Mouse (Mus musculus) testis, adult 2 months (tissue): ENCODE data around the gene Sbf1. TPM values are rescaled to one million over a fixed set of nuclear protein-coding genes. Genes with fewer than 3 reads are reported as not detected.
A peak's percentile ranks its signal among the peaks of the same experiment; 100 is the strongest.

Source experiments
- H3K27ac ChIP-seq: fragments of 200-500 bp; 2 replicates; pipeline ENCODE4 v1.5.1; 2012; ENCODE audit warnings: low read depth, low read length; ENCODE audit not compliant: control insufficient read depth, insufficient read depth
- H3K27me3 ChIP-seq: fragments of 200-500 bp; 2 replicates; pipeline ENCODE4 v1.6.1; 2012; ENCODE audit warnings: mild to moderate bottlenecking, low read length, moderate library complexity; ENCODE audit not compliant: control insufficient read depth, insufficient read depth
- H3K36me3 ChIP-seq: fragments of 200-500 bp; 2 replicates; pipeline ENCODE4 v1.6.1; 2012; ENCODE audit warnings: mild to moderate bottlenecking, low read length; ENCODE audit not compliant: control insufficient read depth, insufficient read depth
- H3K4me1 ChIP-seq: fragments of 200-500 bp; 2 replicates; pipeline ENCODE4 v1.6.1; 2012; ENCODE audit warnings: low read length; ENCODE audit not compliant: control insufficient read depth, insufficient read depth
- H3K4me3 ChIP-seq: fragments of 200-500 bp; 2 replicates; pipeline ENCODE4 v1.5.1; 2012; ENCODE audit warnings: low read depth, mild to moderate bottlenecking, low read length, moderate library complexity, mixed read lengths; ENCODE audit not compliant: control insufficient read depth
- CTCF ChIP-seq: fragments of 200-500 bp; IDR thresholded peaks from 2 replicates; pipeline ENCODE4 v1.5.1; 2012; ENCODE audit warnings: low read depth, mild to moderate bottlenecking, inconsistent platforms, low read length, moderate library complexity; ENCODE audit not compliant: control insufficient read depth, insufficient read depth, insufficient replicate concordance
- POLR2A ChIP-seq: fragments of 200-500 bp; IDR thresholded peaks from 2 replicates; pipeline ENCODE4 v1.6.1; 2012; ENCODE audit warnings: low read depth, mild to moderate bottlenecking, inconsistent platforms, low read length, moderate library complexity; ENCODE audit not compliant: control insufficient read depth
- polyA plus RNA-seq: library from polyadenylated mRNA; depleted of rRNA; stranded (reverse); fragments of >200 nt; gene quantifications from 2 replicates; pipeline ENCODE4 v1.2.3, GENCODE M21; 2012

The Sbf1 gene
- polyA plus RNA-seq, 1 experiment = 170 TPM

DNA sequence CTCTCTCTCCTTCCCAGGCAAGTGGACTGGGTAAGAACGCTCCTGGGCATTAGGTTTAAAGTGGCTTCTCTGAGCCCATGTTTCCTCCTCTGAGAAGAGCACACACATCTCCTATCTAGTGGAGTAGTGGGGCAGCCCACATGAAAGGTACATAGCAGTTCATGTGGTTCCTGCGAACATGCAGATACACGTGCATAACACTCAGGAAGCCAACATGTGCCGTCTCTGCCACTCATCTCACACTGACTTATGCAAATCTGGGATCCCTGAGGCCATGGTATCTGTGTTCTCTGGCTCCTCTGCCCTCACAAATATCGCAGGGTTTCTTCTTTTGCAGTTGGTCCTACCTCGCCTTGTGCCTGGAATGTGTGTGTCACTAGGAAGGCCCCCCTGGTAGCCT, 32.6 kb downstream of the Sbf1 start:
- H3K27ac ChIP-seq = no peak overlapping the region
- H3K4me1 ChIP-seq = no peaks in the 10 kb centered on the region
- TF ChIP-seq CTCF (no peak), POLR2A (no peak)
- H3K27me3 ChIP-seq = no peaks in the 10 kb centered on the region
- no peaks in the 10 kb centered on the region; the same call in 1 of the 2 replicates for H3K36me3 ChIP-seq
- H3K4me3 ChIP-seq = no peak overlapping the region

DNA sequence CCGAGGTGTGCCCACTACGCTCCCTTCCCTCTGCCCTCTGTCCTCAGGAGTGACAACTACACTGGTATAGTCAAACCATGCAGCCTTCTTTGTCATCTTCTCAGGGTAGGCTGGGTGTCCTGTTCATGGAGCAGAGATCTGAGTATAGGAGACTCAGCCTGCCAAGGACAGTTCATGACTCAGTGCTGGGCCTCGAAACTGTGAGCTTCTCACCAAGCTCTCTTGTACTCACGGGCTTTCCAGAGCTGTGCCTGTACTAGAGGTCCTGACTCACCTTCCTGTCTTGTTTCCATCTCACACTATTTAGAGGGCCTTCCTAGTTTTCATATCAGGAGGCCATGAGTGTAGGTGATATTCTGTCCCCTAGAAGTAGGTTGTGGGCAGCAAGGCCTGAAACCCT, 37.7 kb downstream of the Sbf1 start:
- no peaks in the 10 kb centered on the region for H3K4me1 ChIP-seq
- H3K4me3 ChIP-seq = no peak overlapping the region
- no peaks in the 10 kb centered on the region for H3K27me3 ChIP-seq
- H3K27ac ChIP-seq = no peak overlapping the region
- no peaks in the 10 kb centered on the region for H3K36me3 ChIP-seq
- TF ChIP-seq CTCF (no peak), POLR2A (no peak)

DNA sequence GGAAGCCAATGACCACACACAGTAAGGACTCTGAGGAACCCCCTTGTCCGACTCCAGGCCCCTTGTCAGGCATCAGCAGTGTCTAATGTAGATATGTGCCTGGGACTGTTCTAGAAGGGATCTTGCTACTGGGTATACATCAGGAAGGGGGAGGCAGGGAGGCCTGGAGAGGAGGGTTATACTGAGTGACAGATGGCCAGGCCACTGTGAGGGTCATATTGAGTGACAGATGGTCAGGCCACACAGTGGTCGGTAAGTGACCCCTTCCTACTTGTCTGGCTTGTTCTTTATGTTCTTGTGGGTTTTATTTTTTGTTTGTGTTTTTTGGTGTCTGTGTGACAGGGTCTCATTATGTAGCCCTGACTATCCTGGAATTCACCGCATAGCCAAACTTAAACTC, 39.6 kb downstream of the Sbf1 start:
- H3K27ac ChIP-seq = no peak overlapping the region
- H3K36me3 ChIP-seq = no peaks in the 10 kb centered on the region
- no peaks in the 10 kb centered on the region for H3K27me3 ChIP-seq
- H3K4me1 ChIP-seq = no peaks in the 10 kb centered on the region
- TF ChIP-seq POLR2A (no peak), CTCF (no peak)
- no peak overlapping the region for H3K4me3 ChIP-seq

DNA sequence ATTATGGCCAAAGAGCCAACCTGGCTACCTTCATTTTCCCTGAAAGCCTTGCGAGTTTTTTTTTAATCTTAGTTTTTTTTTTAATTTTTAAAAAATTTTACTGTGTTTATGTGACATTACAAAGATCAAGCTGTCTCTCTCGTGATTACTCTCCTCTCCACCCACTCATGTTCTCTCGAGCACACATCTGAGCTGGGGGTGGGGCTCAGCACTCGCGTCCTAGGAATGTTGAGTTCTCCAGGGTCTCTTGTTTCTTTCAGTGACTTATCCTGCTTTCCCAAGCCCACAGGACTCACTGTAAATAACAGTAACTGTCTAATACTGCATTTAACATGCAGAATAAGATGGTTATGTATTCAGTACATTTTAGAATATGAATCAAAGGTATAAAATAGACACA, 50.6 kb downstream of the Sbf1 start:
- Histone ChIP-seq H3K4me1 (no peaks in the 10 kb centered on the region), H3K4me3 (no peak overlapping the region), H3K27me3 (no peaks in the 10 kb centered on the region), H3K27ac (no peak overlapping the region), H3K36me3 (no peaks in the 10 kb centered on the region)
- TF ChIP-seq CTCF (no peak), POLR2A (no peak)

DNA sequence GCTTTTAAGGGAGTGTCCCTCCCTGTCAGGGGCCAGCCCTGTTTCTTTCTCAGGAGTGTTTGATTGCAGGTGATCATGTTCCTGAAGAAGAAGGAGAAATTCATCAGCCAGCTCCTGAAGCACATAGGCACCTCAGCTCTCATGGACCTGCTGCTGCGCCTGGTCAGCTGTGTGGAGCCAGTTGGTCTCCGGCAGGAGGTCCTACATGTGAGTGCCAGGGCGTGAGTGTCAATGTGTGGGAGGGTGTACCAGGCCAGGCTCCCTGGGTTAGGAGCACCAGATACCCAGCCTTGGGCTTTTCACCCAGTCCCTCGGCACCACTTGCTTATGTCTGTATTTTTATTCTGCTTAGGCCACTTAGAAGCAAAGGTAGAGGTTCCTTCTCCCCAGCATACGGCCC, 56.1 kb downstream of the Sbf1 start:
- no peaks in the 10 kb centered on the region for H3K27me3 ChIP-seq
- no peak overlapping the region for H3K4me3 ChIP-seq
- no peak overlapping the region for H3K27ac ChIP-seq
- peaks cover 3% of the 10 kb centered on the region for H3K4me1 ChIP-seq
- TF ChIP-seq CTCF = no peak
- no peak for TF ChIP-seq POLR2A
- H3K36me3 ChIP-seq = no peaks in the 10 kb centered on the region

DNA sequence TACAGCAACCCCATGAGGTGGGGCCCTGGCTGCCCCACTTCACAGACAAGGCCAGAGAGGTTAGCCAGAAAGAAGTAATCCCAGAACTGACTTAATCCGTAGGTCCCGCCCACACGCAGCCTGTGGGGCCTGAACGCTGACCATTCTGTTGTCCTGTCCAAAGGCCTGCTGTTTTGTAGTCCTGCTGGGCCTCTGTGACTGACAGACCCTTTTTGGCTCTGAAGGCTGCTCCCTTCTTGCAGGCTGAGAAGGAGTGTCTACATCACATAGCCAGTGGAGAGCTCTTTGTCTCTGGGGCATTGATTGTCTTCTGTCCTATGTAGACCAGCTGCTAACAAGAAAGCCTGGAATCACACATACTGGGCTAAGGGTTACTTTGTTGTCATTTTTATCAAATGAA, 59.8 kb downstream of the Sbf1 start:
- Histone ChIP-seq H3K4me1 (peaks cover 3% of the 10 kb centered on the region), H3K27ac (peak overlapping the region; percentile 27), H3K27me3 (no peaks in the 10 kb centered on the region), H3K4me3 (no peak overlapping the region), H3K36me3 (no peaks in the 10 kb centered on the region)
- TF ChIP-seq POLR2A (no peak), CTCF (no peak)

DNA sequence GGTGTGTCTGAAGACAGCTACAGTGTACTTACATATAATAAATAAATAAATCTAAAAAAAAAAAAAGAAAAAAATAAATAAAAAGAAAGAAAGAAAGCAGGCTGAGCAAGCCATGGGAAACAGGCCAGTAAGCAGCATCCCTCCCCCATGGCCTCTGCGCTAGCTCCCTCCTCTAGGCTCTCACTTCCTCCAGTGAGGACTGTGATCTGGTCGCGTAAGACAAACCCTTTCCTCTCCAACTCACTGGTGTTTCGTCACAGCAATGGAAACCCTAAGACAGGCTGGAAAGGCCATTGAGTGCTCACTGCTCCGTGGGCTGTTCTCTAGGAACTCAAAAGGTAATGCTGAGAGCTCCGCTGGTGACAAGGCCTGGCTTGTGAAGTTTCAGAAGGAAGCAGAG, 66.0 kb downstream of the Sbf1 start:
- H3K4me3 ChIP-seq = no peak overlapping the region
- H3K27me3 ChIP-seq = no peaks in the 10 kb centered on the region
- TF ChIP-seq POLR2A (no peak), CTCF (no peak)
- H3K36me3 ChIP-seq = no peaks in the 10 kb centered on the region
- no peaks in the 10 kb centered on the region; the same call in 1 of the 2 replicates for H3K4me1 ChIP-seq
- no peak overlapping the region for H3K27ac ChIP-seq

DNA sequence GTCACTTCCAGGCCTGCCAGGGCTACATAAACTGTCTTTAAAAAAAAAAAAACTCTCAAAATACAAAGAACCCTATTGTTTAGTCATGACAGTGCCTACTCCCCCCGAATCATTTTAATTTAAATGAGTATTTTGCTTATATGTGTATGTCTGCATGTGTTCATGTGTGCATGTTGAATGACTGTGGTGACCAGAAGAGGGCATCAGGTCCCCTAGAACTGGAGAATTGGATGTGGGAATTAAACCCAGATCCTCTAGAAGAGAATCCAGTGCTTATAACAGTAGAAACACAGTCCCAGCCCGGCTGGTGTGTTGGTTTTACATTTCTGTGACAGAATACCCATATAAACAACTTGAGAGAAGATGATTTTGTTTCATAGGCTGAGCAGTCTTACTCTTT, 74.1 kb downstream of the Sbf1 start:
- no peaks in the 10 kb centered on the region for H3K36me3 ChIP-seq
- no peaks in the 10 kb centered on the region; the same call in 1 of the 2 replicates for H3K4me1 ChIP-seq
- H3K4me3 ChIP-seq = no peak overlapping the region
- H3K27me3 ChIP-seq = no peaks in the 10 kb centered on the region
- TF ChIP-seq POLR2A (no peak), CTCF (no peak)
- no peak overlapping the region for H3K27ac ChIP-seq
